Mouse (Mus musculus): ENCODE data around the gene C730034F03Rik.

GRCm38 (mm10) chr15:89398146-89398545 lies 31.2 kb upstream of the C730034F03Rik start:
- TF ChIP-seq CTCF (IDR thresholded peaks at IDR 0.05; ENCODE audit: borderline replicate concordance, control insufficient read depth, extremely low read depth, insufficient read depth, low read length, poor library complexity) = no peak
- TF ChIP-seq POLR2A (IDR thresholded peaks at IDR 0.05; ENCODE audit: control insufficient read depth, extremely low read depth, insufficient read depth, low read length, poor library complexity) = no peak
